Mouse (Mus musculus): ENCODE results near the gene Gm45213. TPM values are rescaled to one million over a fixed set of nuclear protein-coding genes. Genes with fewer than 3 reads are reported as not detected.

Gm45213 gene
- polyA plus RNA-seq (2016; fragmentation: Nextera tagmentation; extraction: Ambion mirVana) = not detected in 2 replicates

- 78% methylated on average over 10 of the region's 10 CpGs for WGBS
- Histone ChIP-seq H3K9ac (no peak within 1 kb of the TSS), H3K36me3 (no peaks in the 10 kb centered on the region), H3K4me3 (no peak within 1 kb of the TSS), H3K27me3 (replicated peaks) (peaks cover 61% of the 10 kb centered on the region), H3K27ac (ENCODE audit: poor library complexity, severe bottlenecking) (no peak within 1 kb of the TSS), H3K9me3 (replicated peaks) (no peaks in the 10 kb centered on the region), H3K4me1 (replicated peaks) (no peaks in the 10 kb centered on the region), H3K4me2 (no peak within 1 kb of the TSS)
- ATAC-seq (ENCODE audit: insufficient number of reproducible peaks, low FRiP score) = no peak
Observed at GRCm38 (mm10) chr7:66043552-66044459, at the start of gene Gm45213. Gm45213 (plus strand) TSS chr7:66043602.

- Histone ChIP-seq H3K27ac (ENCODE audit: poor library complexity, severe bottlenecking) (no peak overlapping the region), H3K4me1 (replicated peaks) (no peaks in the 10 kb centered on the region), H3K27me3 (replicated peaks) (no peaks in the 10 kb centered on the region), H3K4me3 (no peak overlapping the region), H3K36me3 (peaks cover 3% of the 10 kb centered on the region; the same call in 1 of the 2 replicates), H3K9ac (no peak overlapping the region), H3K4me2 (no peak overlapping the region), H3K9me3 (replicated peaks) (peaks cover 11% of the 10 kb centered on the region)
- 84% methylated on average over 16 of the region's 16 CpGs for WGBS
- ATAC-seq (ENCODE audit: insufficient number of reproducible peaks, low FRiP score) = no peak
Observed at GRCm38 (mm10) chr7:66001035-66001754, 42.2 kb upstream of the Gm45213 start.

- H3K9me3 ChIP-seq (replicated peaks) = peaks cover 11% of the 10 kb centered on the region
- no peak overlapping the region for H3K4me3 ChIP-seq
Observed at GRCm38 (mm10) chr7:66001797-66002196, 41.6 kb upstream of the Gm45213 start.

DNA sequence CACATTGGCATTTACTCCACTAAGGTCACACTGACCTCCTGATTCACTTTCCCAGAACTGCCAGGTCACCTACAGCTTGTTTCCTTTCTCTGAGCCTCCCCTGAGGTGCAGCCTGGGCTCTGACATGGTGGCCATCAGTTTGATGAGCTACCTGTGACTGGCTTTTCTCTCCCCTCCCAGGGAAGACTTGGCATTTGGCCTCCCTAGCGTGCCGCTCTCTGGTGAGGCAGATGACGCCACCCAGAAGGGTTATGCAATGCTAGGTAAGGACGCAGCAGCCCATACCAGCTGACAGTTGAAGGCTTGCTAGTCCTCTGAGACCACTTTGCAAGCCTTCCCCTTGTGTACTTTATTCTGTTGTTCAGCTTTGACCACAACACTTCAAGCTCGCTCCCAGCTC is 40.0 kb upstream of the Gm45213 start:
- H3K36me3 ChIP-seq = peaks cover 3% of the 10 kb centered on the region; the same call in 1 of the 2 replicates
- no peak overlapping the region for H3K9ac ChIP-seq
- no peaks in the 10 kb centered on the region for H3K27me3 ChIP-seq (replicated peaks)
- no peak overlapping the region for H3K4me3 ChIP-seq
- H3K4me2 ChIP-seq = no peak overlapping the region
- peaks cover 5% of the 10 kb centered on the region for H3K9me3 ChIP-seq (replicated peaks)
- H3K27ac ChIP-seq (ENCODE audit: poor library complexity, severe bottlenecking) = no peak overlapping the region
- WGBS = 88% methylated on average over 5 of the region's 5 CpGs
- ATAC-seq (ENCODE audit: insufficient number of reproducible peaks, low FRiP score) = no peak
- no peaks in the 10 kb centered on the region for H3K4me1 ChIP-seq (replicated peaks)

More at GRCm38 (mm10) chr7:66001797-66002196, 41.6 kb upstream of the Gm45213 start:
- WGBS = 54% methylated on average over 3 of the region's 3 CpGs
- Histone ChIP-seq H3K9ac (no peak overlapping the region), H3K4me2 (no peak overlapping the region), H3K27me3 (replicated peaks) (no peaks in the 10 kb centered on the region), H3K27ac (ENCODE audit: poor library complexity, severe bottlenecking) (no peak overlapping the region), H3K36me3 (peaks cover 3% of the 10 kb centered on the region; the same call in 1 of the 2 replicates), H3K4me1 (replicated peaks) (no peaks in the 10 kb centered on the region)
- ATAC-seq (ENCODE audit: insufficient number of reproducible peaks, low FRiP score) = no peak

- Histone ChIP-seq H3K4me2 (no peak overlapping the region), H3K4me3 (no peak overlapping the region), H3K9me3 (replicated peaks) (peaks cover 5% of the 10 kb centered on the region), H3K36me3 (peaks cover 3% of the 10 kb centered on the region; the same call in 1 of the 2 replicates), H3K27ac (ENCODE audit: poor library complexity, severe bottlenecking) (no peak overlapping the region), H3K9ac (no peak overlapping the region), H3K4me1 (replicated peaks) (no peaks in the 10 kb centered on the region), H3K27me3 (replicated peaks) (no peaks in the 10 kb centered on the region)
- 74% methylated on average over 13 of the region's 13 CpGs for WGBS
- ATAC-seq (ENCODE audit: insufficient number of reproducible peaks, low FRiP score) = no peak
Observed at GRCm38 (mm10) chr7:66003865-66004638, 39.4 kb upstream of the Gm45213 start.

DNA sequence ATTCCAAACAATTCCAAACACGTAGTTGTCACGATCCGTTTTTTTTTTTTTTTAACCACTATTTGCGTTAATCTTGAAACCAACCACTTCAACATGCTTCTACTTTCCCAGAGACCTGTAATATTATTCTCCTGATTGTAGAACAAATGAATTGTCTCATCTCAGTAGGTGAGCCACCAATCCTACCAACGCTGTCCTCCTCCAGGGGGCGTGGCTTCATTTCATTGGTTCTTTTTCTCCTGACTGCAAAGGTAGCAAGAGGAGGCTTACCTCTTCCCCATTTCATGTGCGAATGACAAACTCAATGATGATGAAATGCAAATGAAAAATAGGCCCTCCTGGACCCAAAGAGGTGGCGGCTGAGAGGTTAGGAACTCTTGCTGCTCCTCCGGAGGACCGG is 38.3 kb upstream of the Gm45213 start:
- H3K4me1 ChIP-seq (replicated peaks) = no peaks in the 10 kb centered on the region
- no peak overlapping the region for H3K4me3 ChIP-seq
- WGBS = 86% methylated on average over 10 of the region's 10 CpGs
- H3K9ac ChIP-seq = no peak overlapping the region
- no peaks in the 10 kb centered on the region for H3K36me3 ChIP-seq
- H3K4me2 ChIP-seq = no peak overlapping the region
- no peak overlapping the region for H3K27ac ChIP-seq (ENCODE audit: poor library complexity, severe bottlenecking)
- no peaks in the 10 kb centered on the region for H3K9me3 ChIP-seq (replicated peaks)
- no peak for ATAC-seq (ENCODE audit: insufficient number of reproducible peaks, low FRiP score)
- no peaks in the 10 kb centered on the region for H3K27me3 ChIP-seq (replicated peaks)

DNA sequence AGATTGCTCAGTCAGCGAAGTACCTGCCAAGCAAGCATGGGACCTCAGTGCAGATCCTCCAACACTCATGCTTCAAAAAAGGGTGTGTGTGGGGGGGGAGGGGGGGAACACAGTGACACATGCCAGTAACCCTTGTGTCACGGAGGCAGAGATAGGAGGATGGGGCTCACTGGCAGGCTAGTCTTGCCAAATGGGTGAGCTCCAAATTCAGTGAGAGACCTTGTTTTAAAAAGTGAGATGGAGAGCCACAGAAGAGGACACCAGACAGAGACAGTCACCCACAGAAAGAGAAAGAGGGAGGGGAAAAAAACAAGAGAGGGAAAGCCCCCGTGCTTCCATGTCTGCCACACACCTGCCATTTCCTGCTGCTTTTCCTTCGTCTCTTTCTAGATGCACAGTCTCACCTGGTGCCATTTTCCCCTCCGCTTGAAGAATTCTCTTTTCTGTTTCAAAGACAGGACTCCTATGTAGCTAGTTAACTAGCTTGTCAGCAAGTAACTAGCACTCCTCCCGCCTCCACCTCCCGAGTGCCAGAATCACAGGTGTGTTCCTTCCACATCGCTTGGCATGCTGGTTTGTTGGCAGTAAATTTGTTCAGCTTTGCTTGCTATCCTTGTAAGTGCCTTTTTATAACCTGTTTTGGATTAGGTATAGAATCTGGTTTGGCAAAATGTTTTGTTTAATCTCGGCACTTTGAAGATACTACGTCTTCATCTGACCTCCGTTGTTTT is 35.1 kb upstream of the Gm45213 start:
- ATAC-seq (ENCODE audit: insufficient number of reproducible peaks, low FRiP score) = no peak
- Histone ChIP-seq H3K27ac (ENCODE audit: poor library complexity, severe bottlenecking) (no peak overlapping the region), H3K4me1 (replicated peaks) (no peaks in the 10 kb centered on the region), H3K36me3 (no peaks in the 10 kb centered on the region), H3K4me2 (no peak overlapping the region), H3K4me3 (no peak overlapping the region), H3K27me3 (replicated peaks) (no peaks in the 10 kb centered on the region), H3K9me3 (replicated peaks) (no peaks in the 10 kb centered on the region), H3K9ac (no peak overlapping the region)
- 76% methylated on average over 11 of the region's 11 CpGs for WGBS

DNA sequence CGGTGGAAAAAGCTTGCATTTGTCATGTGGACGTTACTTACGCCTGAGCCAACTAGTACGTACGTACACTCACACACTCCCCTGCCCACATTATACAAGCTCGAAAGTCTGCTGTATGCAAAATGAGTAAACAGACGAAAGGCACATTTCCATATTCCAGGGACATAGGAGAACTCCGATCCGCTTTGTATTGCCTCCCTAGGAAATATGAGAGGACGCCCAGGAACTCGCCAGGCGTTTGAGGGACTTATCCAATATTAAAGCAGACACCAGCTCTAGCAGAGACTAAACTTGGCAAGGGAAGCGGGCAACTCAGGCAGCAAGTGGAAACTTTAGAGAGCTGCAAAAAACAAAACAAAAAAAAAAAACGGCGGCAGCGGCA is 34.5 kb upstream of the Gm45213 start:
- Histone ChIP-seq H3K36me3 (no peaks in the 10 kb centered on the region), H3K9ac (no peak overlapping the region), H3K27me3 (replicated peaks) (no peaks in the 10 kb centered on the region), H3K27ac (ENCODE audit: poor library complexity, severe bottlenecking) (no peak overlapping the region), H3K4me2 (no peak overlapping the region), H3K9me3 (replicated peaks) (no peaks in the 10 kb centered on the region), H3K4me3 (no peak overlapping the region), H3K4me1 (replicated peaks) (no peaks in the 10 kb centered on the region)
- ATAC-seq (ENCODE audit: insufficient number of reproducible peaks, low FRiP score) = no peak
- WGBS = 82% methylated on average over 16 of the region's 16 CpGs

- WGBS = 76% methylated on average over 6 of the region's 6 CpGs
- H3K4me3 ChIP-seq = no peak overlapping the region
- H3K4me1 ChIP-seq (replicated peaks) = no peaks in the 10 kb centered on the region
- H3K36me3 ChIP-seq = no peaks in the 10 kb centered on the region
- no peaks in the 10 kb centered on the region; the same call in 1 of the 2 replicates for H3K27me3 ChIP-seq (replicated peaks)
- no peak overlapping the region for H3K9ac ChIP-seq
- H3K9me3 ChIP-seq (replicated peaks) = no peaks in the 10 kb centered on the region
- no peak overlapping the region for H3K4me2 ChIP-seq
- ATAC-seq (ENCODE audit: insufficient number of reproducible peaks, low FRiP score) = no peak
- H3K27ac ChIP-seq (ENCODE audit: poor library complexity, severe bottlenecking) = no peak overlapping the region
Observed at GRCm38 (mm10) chr7:66010518-66010917, 32.9 kb upstream of the Gm45213 start.

- ATAC-seq (ENCODE audit: insufficient number of reproducible peaks, low FRiP score) = no peak
- peaks cover 8% of the 10 kb centered on the region for H3K4me1 ChIP-seq (replicated peaks)
- no peak overlapping the region for H3K27ac ChIP-seq (ENCODE audit: poor library complexity, severe bottlenecking)
- H3K9me3 ChIP-seq (replicated peaks) = no peaks in the 10 kb centered on the region
- peaks cover 9% of the 10 kb centered on the region; the same call in 1 of the 2 replicates for H3K27me3 ChIP-seq (replicated peaks)
- H3K9ac ChIP-seq = no peak overlapping the region
- H3K4me2 ChIP-seq = no peak overlapping the region
- no peak overlapping the region for H3K4me3 ChIP-seq
- H3K36me3 ChIP-seq = no peaks in the 10 kb centered on the region
- WGBS = 71% methylated on average over 2 of the region's 2 CpGs
Observed at GRCm38 (mm10) chr7:66027747-66028146, 15.7 kb upstream of the Gm45213 start.

Measured in heart, embryonic 12.5 days (tissue).